Mouse (Mus musculus) E14TG2a.4 (cell line): ENCODE results near the gene Erich6.

Experiments
- H3K27me3 ChIP-seq: 2 replicates; pipeline ENCODE4 v1.6.1; 2014; ENCODE audit warnings: low read length, control low read depth; ENCODE audit not compliant: insufficient read depth
- H3K36me3 ChIP-seq: 2 replicates; pipeline ENCODE4 v1.6.1; 2014; ENCODE audit warnings: low read length, control low read depth; ENCODE audit not compliant: insufficient read depth
- H3K4me1 ChIP-seq: replicated peaks from 2 replicates; pipeline ENCODE4 v1.6.1; 2014; ENCODE audit warnings: low read depth, low read length, control low read depth
- H3K4me3 ChIP-seq: replicated peaks from 2 replicates; pipeline ENCODE4 v1.5.1; 2014; ENCODE audit warnings: mild to moderate bottlenecking, low read length
- H3K9me3 ChIP-seq: 2 replicates; pipeline ENCODE4 v1.6.1; 2014; ENCODE audit warnings: low read length, control low read depth
- CTCF ChIP-seq: conservative IDR thresholded peaks from 2 replicates; pipeline ENCODE4 v1.5.1; 2014; ENCODE audit warnings: low read length
- NANOG ChIP-seq: IDR thresholded peaks from 2 replicates; pipeline ENCODE4 v1.6.1; 2014; ENCODE audit warnings: borderline replicate concordance, low read length, mixed read lengths
- POU5F1 ChIP-seq: IDR thresholded peaks from 2 replicates; pipeline ENCODE4 v1.6.1; 2014; ENCODE audit warnings: low read length, borderline replicate concordance

Gene Erich6

DNA sequence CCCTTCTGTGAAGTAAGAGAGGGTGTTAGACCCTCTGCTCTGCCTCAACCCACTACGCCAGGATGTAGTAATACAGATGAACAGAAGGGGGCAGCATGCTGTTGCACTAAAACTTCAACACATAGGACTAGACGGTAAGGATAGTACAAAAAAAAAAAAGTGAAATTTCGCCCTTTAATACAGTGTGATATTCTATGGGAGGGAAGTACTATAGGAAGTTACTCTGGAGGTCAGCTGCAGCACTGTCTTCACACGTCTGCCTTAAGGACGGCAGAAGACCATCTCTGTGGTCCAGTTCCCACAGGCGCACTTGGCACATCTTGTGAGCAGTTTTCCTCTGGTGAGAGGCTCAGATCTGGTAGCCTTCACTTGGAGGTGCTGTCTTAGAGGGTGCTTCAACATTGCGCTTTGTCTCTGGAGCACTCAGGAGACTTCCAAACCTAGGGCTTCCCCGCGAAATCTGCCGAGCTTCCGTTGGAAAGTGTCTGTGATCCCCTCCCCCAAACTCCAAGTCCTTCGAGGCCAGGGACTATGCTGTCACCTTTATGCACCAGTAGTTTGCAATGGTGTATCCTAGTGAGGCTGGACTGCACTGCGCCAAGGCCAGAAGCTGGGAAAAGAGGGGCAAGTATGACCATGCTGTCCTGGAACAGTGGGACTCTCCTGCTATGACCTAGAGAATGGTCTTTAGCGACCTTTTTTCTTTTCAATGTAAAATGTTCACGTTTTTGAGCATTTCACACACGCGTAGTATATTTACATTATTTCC lies 18.5 kb upstream of the Erich6 start:
- H3K36me3 ChIP-seq = no peaks in the 10 kb centered on the region
- no peak overlapping the region for H3K4me3 ChIP-seq
- H3K4me1 ChIP-seq = 0 out of 2 replicates have a peak, but pooled peaks cover 4% of the 10 kb centered on the region
- no peaks in the 10 kb centered on the region for H3K27me3 ChIP-seq
- peaks cover 17% of the 10 kb centered on the region for H3K9me3 ChIP-seq
- peak; percentile 85 for TF ChIP-seq CTCF
- no peak for TF ChIP-seq NANOG
- no peak for TF ChIP-seq POU5F1

GRCm38 (mm10) chr3:58653907-58654306 lies 16.9 kb upstream of the Erich6 start:
- Histone ChIP-seq H3K36me3 (no peaks in the 10 kb centered on the region), H3K9me3 (peaks cover 3% of the 10 kb centered on the region; the same call in 1 of the 2 replicates), H3K4me1 (0 out of 2 replicates have a peak, but pooled peaks cover 4% of the 10 kb centered on the region), H3K27me3 (no peaks in the 10 kb centered on the region), H3K4me3 (no peak overlapping the region)
- peak; percentile 49 for TF ChIP-seq CTCF
- no peak for TF ChIP-seq NANOG

- Histone ChIP-seq H3K27me3 (no peaks in the 10 kb centered on the region), H3K4me1 (no peaks in the 10 kb centered on the region), H3K4me3 (no peak overlapping the region), H3K9me3 (no peaks in the 10 kb centered on the region), H3K36me3 (no peaks in the 10 kb centered on the region)
- no peak for TF ChIP-seq NANOG
- TF ChIP-seq CTCF = no peak
- TF ChIP-seq POU5F1 = no peak
Observed at GRCm38 (mm10) chr3:58650328-58650727, 13.3 kb upstream of the Erich6 start.

GRCm38 (mm10) chr3:58647179-58647578 lies 10.2 kb upstream of the Erich6 start:
- no peak for TF ChIP-seq POU5F1

DNA sequence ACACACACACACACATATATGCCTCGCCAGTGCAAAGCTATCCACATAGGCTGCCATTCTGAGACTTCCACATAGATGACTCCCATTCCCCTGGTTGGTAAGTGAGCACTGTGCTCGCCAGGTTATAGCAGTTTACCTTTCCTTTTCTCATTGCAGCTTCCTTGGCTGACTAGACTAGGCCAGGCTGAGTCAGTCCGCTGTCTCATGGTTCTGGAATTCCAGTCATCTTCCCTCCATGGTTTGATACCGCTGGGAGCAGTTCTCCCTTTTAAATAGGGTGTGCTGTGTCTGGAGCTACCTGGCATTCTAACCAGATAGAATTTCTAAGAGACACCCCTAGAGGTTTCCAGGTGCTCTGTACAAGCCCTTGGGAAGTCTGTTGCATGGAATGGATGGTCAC lies 9.2 kb upstream of the Erich6 start:
- H3K36me3 ChIP-seq = no peaks in the 10 kb centered on the region
- H3K4me3 ChIP-seq = no peak overlapping the region
- H3K4me1 ChIP-seq = no peaks in the 10 kb centered on the region
- H3K9me3 ChIP-seq = no peaks in the 10 kb centered on the region
- no peaks in the 10 kb centered on the region for H3K27me3 ChIP-seq
- TF ChIP-seq POU5F1 = no peak
- no peak for TF ChIP-seq CTCF
- TF ChIP-seq NANOG = no peak

More at GRCm38 (mm10) chr3:58647179-58647578, 10.2 kb upstream of the Erich6 start:
- no peaks in the 10 kb centered on the region for H3K4me1 ChIP-seq
- no peak overlapping the region for H3K4me3 ChIP-seq
- no peaks in the 10 kb centered on the region for H3K27me3 ChIP-seq
- no peaks in the 10 kb centered on the region for H3K36me3 ChIP-seq
- H3K9me3 ChIP-seq = no peaks in the 10 kb centered on the region

GRCm38 (mm10) chr3:58631693-58632092 lies 5.3 kb downstream of the Erich6 start:
- TF ChIP-seq NANOG = no peak
- TF ChIP-seq POU5F1 = no peak
- TF ChIP-seq CTCF = no peak
- H3K9me3 ChIP-seq = no peaks in the 10 kb centered on the region
- H3K4me3 ChIP-seq = no peak overlapping the region
- no peaks in the 10 kb centered on the region for H3K36me3 ChIP-seq
- H3K4me1 ChIP-seq = peaks cover 7% of the 10 kb centered on the region; the same call in 1 of the 2 replicates
- H3K27me3 ChIP-seq = peaks cover 10% of the 10 kb centered on the region

GRCm38 (mm10) chr3:58624981-58625380 lies 12.0 kb downstream of the Erich6 start:
- Histone ChIP-seq H3K36me3 (no peaks in the 10 kb centered on the region), H3K4me3 (no peak overlapping the region), H3K9me3 (no peaks in the 10 kb centered on the region), H3K27me3 (no peaks in the 10 kb centered on the region), H3K4me1 (no peaks in the 10 kb centered on the region)
- TF ChIP-seq CTCF = no peak
- TF ChIP-seq NANOG = no peak
- no peak for TF ChIP-seq POU5F1

DNA sequence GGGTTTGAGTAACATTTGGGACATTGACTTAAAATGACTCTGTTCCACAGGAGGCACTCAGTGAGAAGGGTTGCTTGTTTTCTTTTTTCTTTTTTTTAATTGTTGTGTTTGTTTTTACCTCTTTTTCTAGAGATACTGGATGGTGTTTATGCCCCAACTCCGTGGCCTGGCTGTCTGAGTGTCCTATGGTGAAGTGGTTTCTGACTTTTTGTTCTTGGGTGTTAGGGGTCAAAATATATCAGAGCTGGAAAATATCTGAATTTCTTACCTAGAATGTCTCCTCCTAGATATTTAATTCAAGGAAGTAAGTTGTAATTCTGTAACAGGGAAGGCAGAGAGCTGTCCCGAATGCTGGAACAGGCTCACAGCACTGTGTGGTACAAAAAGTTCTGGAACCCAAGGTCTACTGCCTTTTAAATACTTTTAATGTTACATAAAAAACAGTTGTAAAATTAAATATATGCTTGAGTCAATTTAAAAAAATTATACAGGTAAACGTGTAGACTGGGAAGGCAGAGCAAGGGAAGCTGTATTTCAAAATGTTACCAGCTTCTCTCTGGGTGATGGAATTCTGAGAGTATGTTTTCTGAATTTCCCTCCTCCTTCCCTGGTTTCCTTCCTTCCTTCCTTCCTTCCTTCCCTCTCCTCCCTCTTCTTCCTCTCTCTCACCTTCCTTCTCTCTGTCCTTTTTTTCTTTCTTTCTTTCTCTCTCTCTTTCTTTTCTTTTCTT lies 14.2 kb downstream of the Erich6 start:
- Histone ChIP-seq H3K4me3 (no peak overlapping the region), H3K27me3 (no peaks in the 10 kb centered on the region), H3K4me1 (peaks cover 3% of the 10 kb centered on the region), H3K9me3 (no peaks in the 10 kb centered on the region), H3K36me3 (no peaks in the 10 kb centered on the region)
- TF ChIP-seq POU5F1 (no peak), CTCF (no peak), NANOG (no peak)

- TF ChIP-seq POU5F1 (no peak), CTCF (no peak), NANOG (no peak)
- H3K27me3 ChIP-seq = no peaks in the 10 kb centered on the region
- H3K4me1 ChIP-seq = peaks cover 15% of the 10 kb centered on the region
- H3K36me3 ChIP-seq = no peaks in the 10 kb centered on the region
- H3K9me3 ChIP-seq = no peaks in the 10 kb centered on the region
- H3K4me3 ChIP-seq = no peak overlapping the region
Observed at GRCm38 (mm10) chr3:58621066-58621465, 15.9 kb downstream of the Erich6 start.
